In the genomic region with DNA sequence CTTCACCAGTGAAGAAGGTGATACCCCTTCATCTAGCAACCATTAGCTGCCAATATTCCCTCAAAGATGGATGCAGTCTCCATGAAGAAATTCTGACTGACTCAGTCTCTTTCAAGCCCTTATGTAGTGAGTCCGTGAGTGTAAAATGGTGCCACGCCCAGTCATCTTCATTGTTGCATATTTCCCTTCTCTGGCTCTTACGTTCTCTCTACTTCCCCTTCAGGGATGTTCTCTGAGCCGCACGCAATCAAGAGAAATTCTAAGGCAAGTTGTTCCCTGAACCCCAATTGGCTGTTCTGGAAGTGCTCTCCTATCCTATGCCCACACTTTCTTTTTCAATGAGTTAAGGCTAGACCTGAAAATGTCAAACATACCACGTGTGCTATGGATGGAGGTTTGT, we compare ENCODE assay signal across 20 mouse cellular contexts. TPM values are rescaled to one million over a fixed set of nuclear protein-coding genes. Genes with fewer than 3 reads are reported as not detected.
DNase-seq lines count a peak whose midpoint lies in the region; ATAC-seq and TF ChIP-seq lines count a peak whose summit lies in the region.
"Had no signal": no experiment of that assay in that cellular context is flagged by ENCODE, and none has a peak within 500 bp of the region (broad histone marks: within the 10 kb centered on the region; RNA-seq: fewer than 3 reads in every experiment).

No protein-coding gene starts in this region.

- TF ChIP-seq POLR2A in MEL (IDR thresholded peaks at IDR 0.05; ENCODE audit: control insufficient read depth in 1 of 2, insufficient read depth in 1 of 2, low read depth in 1 of 2, low read length in 2 of 2, poor library complexity in 1 of 2), result no peak

- peak overlapping the region in 1 of 2 experiments; percentile 13; a peak in 1 of 4 replicates for H3K4me3 ChIP-seq in MEL (ENCODE audit: control insufficient read depth in 1 of 2, insufficient read depth in 1 of 2, low read depth in 2 of 2, low read length in 2 of 2)
- H3K4me3 ChIP-seq in forebrain, postnatal 0 days (ENCODE audit: low read depth, low read length), result no peak overlapping the region
- H3K4me3 ChIP-seq: embryonic facial prominence, embryonic 13.5 days; forebrain, embryonic 12.5 days; heart, adult 2 months; heart, embryonic 12.5 days; hindbrain, embryonic 10.5 days had no signal

- no peaks in the 10 kb centered on the region for H3K27me3 ChIP-seq in MEL (ENCODE audit: control insufficient read depth in 1 of 2, insufficient read depth in 2 of 2, low read length in 2 of 2)
- H3K27me3 ChIP-seq in forebrain, postnatal 0 days (ENCODE audit: insufficient read depth, low read length), result no peaks in the 10 kb centered on the region
- H3K27me3 ChIP-seq: embryonic facial prominence, embryonic 13.5 days; forebrain, embryonic 12.5 days; heart, embryonic 12.5 days had no signal

- no peaks in the 10 kb centered on the region for H3K79me2 ChIP-seq in MEL (ENCODE audit: control insufficient read depth, insufficient read depth, low read length, poor library complexity)

- no peak for TF ChIP-seq CTCF in MEL (IDR thresholded peaks at IDR 0.05 in 2 of 3, conservative IDR thresholded peaks at IDR 0.05 in 1 of 3; ENCODE audit: control insufficient read depth in 1 of 3, insufficient read depth in 1 of 3, low read depth in 2 of 3, low read length in 3 of 3, poor library complexity in 1 of 3, severe bottlenecking in 1 of 3)
- no peak for TF ChIP-seq CTCF in forebrain, postnatal 0 days (IDR thresholded peaks at IDR 0.05; ENCODE audit: low read depth)

- peak; percentile 76 for ATAC-seq in megakaryocyte progenitor cell, adult 5-6 weeks (replicated peaks; ENCODE audit: poor library complexity)
- ATAC-seq in forebrain, postnatal 0 days, result no peak
- ATAC-seq: forebrain, embryonic 16.5 days had no signal

- no peak for TF ChIP-seq RAD21 in MEL (IDR thresholded peaks at IDR 0.05; ENCODE audit: low read depth, low read length)

- WGBS in forebrain, postnatal 0 days, result 94% methylated on average over 6 of the region's 6 CpGs

- no peak overlapping the region for H3K9ac ChIP-seq in MEL (ENCODE audit: control insufficient read depth, low read depth, low read length, poor library complexity, severe bottlenecking)
- H3K9ac ChIP-seq in forebrain, postnatal 0 days, result no peak overlapping the region
- H3K9ac ChIP-seq: embryonic facial prominence, embryonic 13.5 days; forebrain, embryonic 12.5 days; heart, embryonic 12.5 days; hindbrain, embryonic 14.5 days had no signal

- no peaks in the 10 kb centered on the region for H3K9me3 ChIP-seq in MEL (replicated peaks; ENCODE audit: insufficient read depth, low read length)
- H3K9me3 ChIP-seq in forebrain, postnatal 0 days (ENCODE audit: low read length), result no peaks in the 10 kb centered on the region
- H3K9me3 ChIP-seq: embryonic facial prominence, embryonic 13.5 days; forebrain, embryonic 12.5 days; heart, embryonic 12.5 days; hindbrain, embryonic 10.5 days had no signal

- H3K36me3 ChIP-seq in MEL (ENCODE audit: control insufficient read depth in 1 of 2, insufficient read depth in 2 of 2, low read length in 2 of 2), result peaks cover 0 to 31% of the 10 kb centered on the region in 2 experiments; a peak in 2 of 4 replicates
- no peaks in the 10 kb centered on the region for H3K36me3 ChIP-seq in forebrain, postnatal 0 days (ENCODE audit: insufficient read depth)
- H3K36me3 ChIP-seq: embryonic facial prominence, embryonic 13.5 days; forebrain, embryonic 12.5 days; heart, embryonic 12.5 days; hindbrain, embryonic 10.5 days had no signal

- H3K27ac ChIP-seq in MEL (ENCODE audit: control insufficient read depth, low read depth, low read length), result peak overlapping the region; percentile 76
- no peak overlapping the region for H3K27ac ChIP-seq in forebrain, postnatal 0 days (ENCODE audit: low read depth, low read length)
- H3K27ac ChIP-seq: embryonic facial prominence, embryonic 13.5 days; forebrain, embryonic 12.5 days; heart, adult 2 months; hindbrain, embryonic 10.5 days; hindbrain, embryonic 14.5 days had no signal

- no peak for TF ChIP-seq EP300 in MEL (IDR thresholded peaks at IDR 0.05; ENCODE audit: low read depth in 1 of 2, low read length in 2 of 2)

- peaks cover 2 to 20% of the 10 kb centered on the region in 2 experiments for H3K4me1 ChIP-seq in MEL (ENCODE audit: control insufficient read depth in 1 of 2, insufficient read depth in 2 of 2, low read length in 2 of 2)
- no peaks in the 10 kb centered on the region for H3K4me1 ChIP-seq in forebrain, postnatal 0 days (ENCODE audit: insufficient read depth)
- H3K4me1 ChIP-seq: embryonic facial prominence, embryonic 13.5 days; forebrain, embryonic 12.5 days; hindbrain, embryonic 10.5 days had no signal

- H3K4me2 ChIP-seq in forebrain, postnatal 0 days (ENCODE audit: low read depth), result no peak overlapping the region
- H3K4me2 ChIP-seq: embryonic facial prominence, embryonic 13.5 days; forebrain, embryonic 12.5 days; heart, embryonic 12.5 days; hindbrain, embryonic 14.5 days had no signal

- DNase-seq in lung, postnatal 36 days, result peak; percentile 37
- DNase-seq in lung, postnatal 10 days, result no peak
- peak; percentile 38 to 43 for DNase-seq in B cell, adult 2 months
- DNase-seq in MEL (ENCODE audit: low read depth, low spot score), result peak; percentile 81
- no peak for DNase-seq in kidney, postnatal 36 days
- DNase-seq in embryo, embryonic 9.5 days (ENCODE audit: extremely low spot score), result no peak
- DNase-seq in forebrain, postnatal 0 days, result no peak
- DNase-seq: adrenal gland, adult 8-10 months; cerebellum, adult 11 months; cerebellum, adult 8-10 months; cerebellum, postnatal 14 days; gastrocnemius, postnatal 36 days; heart, adult 2 months had no signal

TF ChIP-seq in MEL, 35 proteins besides CTCF, POLR2A, EP300 and RAD21:
- TF ChIP-seq RCOR1 (IDR thresholded peaks at IDR 0.05; ENCODE audit: low read depth, low read length), result no peak
- TF ChIP-seq MAX (IDR thresholded peaks at IDR 0.05; ENCODE audit: low read length), result 0 out of 2 replicates have a peak, but pooled peaks have one; percentile 15

RNA-seq across cellular contexts. Expression of a gene that starts 40.3 kb away (rescaled TPM):
- 4.1 and 4.9 TPM in 2 replicates for total RNA-seq in MEL (2012; rRNA removed)
- 1 to 10 TPM in 1 of 2 experiments, not detected in 1; 3.9 TPM for polyA plus RNA-seq in MEL (2012; ENCODE audit: insufficient read depth in 1 of 2, insufficient read length in 2 of 2, low read depth in 1 of 2, low replicate concordance in 2 of 2, missing spikeins in 1 of 2)
- 21.3 and 35.7 TPM in 2 replicates for total RNA-seq in megakaryocyte progenitor cell, adult 5-6 weeks (2015)
- total RNA-seq in megakaryocyte progenitor cell, adult 5-6 weeks (2017), result 21.5 and 22.6 TPM in 2 replicates
- total RNA-seq in forebrain, postnatal 0 days (2014; rRNA removed), result 10.5 and 12.0 TPM in 2 replicates
- 4.1 and 5.6 TPM in 2 replicates for polyA plus RNA-seq in forebrain, postnatal 0 days (2015; fragmentation: Nextera tagmentation; extraction: Ambion mirVana)

Comparison
In these comparisons a context has a peak if more than half of its experiments do, and no peak if none do; other contexts are left out.
1. DNase-seq: peak in lung, postnatal 36 days (single experiment), B cell, adult 2 months (2 of 2) and MEL (single experiment); none in lung, postnatal 10 days (single experiment), kidney, postnatal 36 days (0 of 2), embryo, embryonic 9.5 days (single experiment) and forebrain, postnatal 0 days (single experiment).